Mouse (Mus musculus): ENCODE data around the gene Hacd1.
"Not testable (repeated sequence)": the region's sequence is repeated elsewhere in the genome, so short reads cannot be mapped to it uniquely, and the experiment has no call there.

The Hacd1 gene

DNA sequence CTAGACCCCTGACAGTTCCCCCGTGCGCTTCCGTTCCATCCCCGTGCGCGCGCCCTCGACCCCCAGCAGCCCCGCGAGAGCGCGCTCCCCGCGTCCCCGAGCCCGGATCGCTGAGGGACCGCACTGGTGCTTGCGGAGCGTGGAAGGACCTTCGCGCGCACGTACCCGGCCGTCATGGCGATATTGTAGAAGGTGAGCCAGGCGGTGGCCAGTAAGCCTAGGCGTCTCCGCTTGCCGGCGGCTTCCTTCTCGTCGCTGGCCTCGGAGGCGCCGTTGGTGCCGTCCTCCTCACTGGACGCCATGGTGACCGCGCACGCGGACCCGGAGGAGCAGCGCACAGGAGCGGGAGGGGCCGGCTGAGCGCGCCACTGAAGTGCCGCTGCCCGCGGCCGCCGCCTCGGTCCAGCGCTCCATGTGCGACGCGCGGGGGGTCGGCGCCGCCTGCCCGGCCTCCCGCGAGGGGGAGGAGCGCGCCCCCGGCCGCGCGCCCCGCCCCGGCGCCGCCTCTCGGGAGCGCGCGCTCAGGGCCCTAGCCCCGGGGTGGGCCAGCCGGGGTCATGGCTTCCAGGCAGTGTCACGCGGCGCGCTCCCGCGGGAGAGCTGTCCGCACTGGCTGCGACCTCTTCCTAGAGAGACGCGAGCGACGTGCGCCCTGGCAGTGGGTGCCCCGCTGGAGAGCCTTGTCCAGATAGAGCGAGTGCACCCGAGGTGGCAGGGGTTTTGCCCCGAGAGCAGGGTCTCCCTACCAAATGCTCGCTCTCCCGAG lies at the start of gene Hacd1:
Gene Hacd1 (minus strand): TSS at position 570 of the 766 bp plus-strand sequence.
- DNase-seq (ENCODE audit: low read depth, low spot score): no peak

DNA sequence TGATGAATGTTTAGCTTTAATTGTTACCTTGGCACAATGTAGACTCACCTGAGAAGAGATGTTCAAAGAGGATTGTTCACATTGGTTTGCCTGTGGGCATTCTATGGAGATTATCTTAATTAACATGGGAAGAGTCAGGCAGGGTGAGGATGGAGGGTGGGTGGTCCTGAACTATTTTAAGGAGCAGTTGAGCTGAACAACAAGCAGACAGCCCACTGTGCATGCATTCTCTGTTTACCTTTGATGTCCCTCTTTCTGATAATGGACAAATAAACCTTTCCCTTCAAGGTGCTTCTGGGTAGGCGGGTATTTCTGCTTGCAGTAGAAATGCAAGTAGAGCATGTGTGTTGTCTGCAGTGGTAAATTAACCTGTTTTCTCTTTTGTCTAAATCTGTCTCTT lies 48.0 kb upstream of the Hacd1 start:
- DNase-seq (ENCODE audit: low read depth, low spot score): no peak

DNA sequence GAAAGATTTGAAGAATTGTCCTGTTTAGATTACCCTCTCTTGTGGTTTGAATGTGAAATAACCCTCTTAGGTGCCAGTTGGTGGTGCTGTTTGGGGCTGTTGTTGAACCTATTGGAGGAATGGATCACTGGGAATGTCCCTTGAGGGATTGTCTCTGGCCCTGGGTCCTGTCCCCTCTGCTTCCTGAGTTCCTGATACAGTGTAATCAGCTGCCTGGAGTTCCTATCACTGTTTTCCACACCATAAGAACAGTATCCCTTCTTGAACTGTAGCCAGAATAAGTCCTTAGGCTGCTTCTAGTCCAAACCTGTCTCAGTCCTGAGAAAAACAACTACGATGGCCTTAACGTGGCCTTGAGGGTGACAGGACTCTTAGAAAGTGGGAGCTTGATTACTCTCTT lies 46.7 kb upstream of the Hacd1 start:
- no peak for DNase-seq (ENCODE audit: low read depth, low spot score)

DNA sequence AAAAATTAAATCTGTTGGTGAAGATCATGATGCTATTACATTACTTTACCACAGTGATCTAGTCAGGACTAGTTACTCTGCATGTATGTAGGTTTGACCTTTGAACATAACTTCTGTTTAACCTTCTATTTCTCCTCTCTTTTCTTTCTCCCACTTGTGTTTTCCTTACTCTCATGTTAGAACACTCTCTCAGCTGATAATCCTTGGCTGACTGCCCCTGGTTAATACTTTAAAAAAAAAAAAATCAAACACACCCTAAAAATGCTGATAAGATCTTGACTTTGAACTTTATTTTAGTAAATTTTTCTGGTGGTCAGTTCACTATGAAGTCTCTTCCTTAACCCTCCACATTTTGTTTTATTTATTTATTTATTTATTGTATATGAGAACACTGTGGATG lies 44.6 kb upstream of the Hacd1 start:
- no peak for DNase-seq (ENCODE audit: low read depth, low spot score)

DNA sequence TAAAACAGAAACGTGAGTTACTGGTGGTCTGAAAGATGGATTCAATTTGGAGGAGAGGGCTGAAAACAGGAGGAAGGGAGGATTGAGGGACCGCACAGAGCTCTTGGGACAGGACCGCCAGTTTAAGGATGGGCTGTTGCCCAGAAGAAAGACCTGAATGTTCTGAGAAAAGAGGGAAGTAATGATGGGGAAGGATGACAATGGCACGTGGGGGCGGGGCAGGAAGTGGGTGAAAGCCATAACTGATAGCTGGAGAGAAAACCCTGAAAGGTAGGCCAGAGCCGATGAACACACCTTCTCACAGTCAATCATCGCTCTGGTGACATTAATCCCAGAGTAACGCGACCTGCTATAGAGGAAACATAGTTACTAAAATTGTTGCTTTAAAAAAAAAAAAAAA lies 22.6 kb upstream of the Hacd1 start:
- not testable (repeated sequence) for DNase-seq (ENCODE audit: low read depth, low spot score)

DNA sequence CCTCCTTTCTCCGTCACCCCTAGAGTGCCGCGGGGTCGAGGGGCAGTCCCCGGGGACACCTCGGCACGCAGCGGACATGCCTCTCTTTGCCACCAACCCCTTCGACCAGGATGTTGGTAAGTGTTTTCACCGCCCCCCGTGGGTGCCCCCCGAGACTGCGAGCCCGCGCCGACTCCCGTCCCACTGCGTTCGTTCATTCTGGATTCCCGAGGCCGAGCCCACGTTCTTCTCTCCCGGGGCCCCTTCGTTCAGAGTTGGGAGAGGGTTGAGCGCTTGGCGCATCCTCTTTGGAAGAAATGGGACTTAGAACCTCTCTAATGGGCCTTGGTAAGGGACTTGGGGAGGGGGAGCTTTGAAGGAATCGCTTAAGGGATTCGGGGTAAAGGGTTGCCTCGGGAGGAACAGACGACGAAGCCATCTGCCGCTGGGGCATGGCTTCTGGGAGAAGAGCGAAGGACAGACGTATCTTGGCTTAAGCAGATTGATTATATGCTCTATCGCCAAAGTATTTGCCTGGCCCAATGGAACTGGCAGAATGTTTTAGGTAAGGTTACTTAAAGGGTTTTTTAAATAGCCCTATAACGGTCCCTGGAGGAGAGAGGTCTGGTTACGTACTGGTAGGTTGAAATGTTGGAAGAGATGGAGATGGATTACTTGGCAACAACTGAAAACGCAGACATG lies 18.4 kb upstream of the Hacd1 start:
- DNase-seq (ENCODE audit: low read depth, low spot score): peak; percentile 36

DNA sequence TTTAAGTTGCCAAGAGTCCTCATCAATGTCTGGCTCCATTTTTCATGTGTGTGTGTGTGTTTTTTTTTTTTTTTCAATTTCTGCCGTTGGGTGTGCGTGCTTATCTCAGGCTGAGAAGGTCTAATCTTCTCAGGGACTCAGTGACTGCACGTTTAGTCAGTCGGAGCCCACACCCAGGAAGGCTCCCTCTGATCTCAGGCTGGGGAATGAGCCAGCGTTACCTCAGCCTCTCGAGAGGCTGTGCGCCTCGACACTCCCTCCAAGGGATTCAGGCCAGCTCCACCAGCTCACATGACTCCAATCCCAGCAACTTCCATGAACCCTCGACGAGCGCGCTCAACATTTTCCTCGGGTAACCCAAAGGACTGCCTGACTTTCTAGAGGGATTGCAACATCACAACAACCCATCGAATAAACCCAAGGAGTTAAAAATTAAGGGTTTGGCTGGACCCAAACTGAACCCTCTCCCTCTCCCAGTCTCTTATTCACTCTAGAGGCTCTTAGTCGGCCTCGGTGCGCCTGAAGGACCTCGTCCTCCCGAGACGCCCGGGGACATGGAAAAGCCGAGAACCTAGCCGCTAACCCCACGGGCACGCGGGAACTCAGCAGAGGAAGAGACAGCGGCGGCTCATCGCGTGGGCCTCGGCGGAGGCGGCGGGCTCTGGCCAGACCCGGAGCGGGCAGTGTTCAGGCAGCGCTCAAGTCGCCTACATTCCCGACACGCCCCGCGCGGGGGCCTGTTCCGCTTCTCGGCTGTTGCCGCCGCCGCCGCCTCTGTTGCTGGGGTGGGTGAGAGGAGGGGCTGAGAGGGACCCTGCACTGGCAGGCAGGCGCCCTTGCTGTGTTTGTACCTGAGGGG lies 17.7 kb upstream of the Hacd1 start, which contains the start of gene Stam:
Gene Stam (plus strand): TSS at position 737 of the 859 bp plus-strand sequence.
- peak; percentile 82 for DNase-seq (ENCODE audit: low read depth, low spot score)

DNA sequence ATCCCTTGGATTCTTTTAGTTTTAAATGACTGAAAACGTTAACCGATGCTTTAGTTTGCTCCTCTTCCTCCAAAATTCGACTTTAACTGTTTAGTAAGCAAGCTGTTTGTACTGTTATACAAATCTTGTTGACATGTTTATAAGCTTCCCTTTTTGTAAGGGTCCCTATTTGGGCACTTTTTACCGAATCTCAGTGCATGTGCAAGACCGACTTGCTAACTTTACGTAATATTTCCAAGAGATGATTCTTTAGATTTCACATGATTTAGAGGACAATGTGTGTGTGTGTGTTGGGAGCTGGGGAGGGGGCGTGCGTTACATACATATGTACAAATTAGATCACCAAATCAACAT lies 17.1 kb upstream of the Hacd1 start:
- no peak for DNase-seq (ENCODE audit: low read depth, low spot score)

DNA sequence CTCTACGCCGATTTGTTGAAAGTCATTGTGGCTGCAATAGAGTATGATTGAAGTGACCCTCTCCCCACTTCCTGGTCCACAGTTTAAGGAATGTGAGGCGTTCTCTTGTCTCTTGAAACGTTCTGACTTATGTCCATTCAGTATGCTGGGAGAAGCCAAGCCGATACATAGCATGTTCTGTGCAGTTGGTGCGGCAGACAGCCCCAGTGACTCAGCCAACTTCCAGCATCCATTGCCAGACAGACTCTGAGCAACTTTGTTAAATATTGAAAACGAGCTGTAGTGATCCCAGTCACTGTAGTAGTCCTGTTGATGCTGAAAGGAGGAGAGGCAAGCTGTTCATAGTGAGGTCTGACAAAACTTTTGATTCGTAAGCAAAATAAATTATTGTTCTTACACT lies 14.5 kb upstream of the Hacd1 start:
- no peak for DNase-seq (ENCODE audit: low read depth, low spot score)

DNA sequence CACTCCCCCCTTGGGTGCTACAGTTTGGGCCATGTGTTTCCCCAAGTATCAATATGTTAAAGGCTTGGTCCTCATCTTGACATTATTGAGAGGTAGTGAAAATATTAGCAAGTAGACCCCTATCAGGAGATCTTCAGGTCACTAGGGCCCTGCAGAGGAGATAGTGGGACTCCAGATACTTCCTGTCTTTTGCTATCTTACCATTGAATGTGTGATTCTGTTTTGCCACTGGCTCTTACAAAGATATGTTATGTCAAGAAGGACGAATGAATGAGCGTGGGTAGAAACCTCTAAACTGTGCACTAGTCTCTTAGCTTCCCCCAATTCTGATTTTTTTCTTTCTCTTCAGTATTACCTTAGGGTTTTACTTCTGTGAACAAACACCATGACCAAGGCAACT lies 13.1 kb upstream of the Hacd1 start:
- no peak for DNase-seq (ENCODE audit: low read depth, low spot score)

DNA sequence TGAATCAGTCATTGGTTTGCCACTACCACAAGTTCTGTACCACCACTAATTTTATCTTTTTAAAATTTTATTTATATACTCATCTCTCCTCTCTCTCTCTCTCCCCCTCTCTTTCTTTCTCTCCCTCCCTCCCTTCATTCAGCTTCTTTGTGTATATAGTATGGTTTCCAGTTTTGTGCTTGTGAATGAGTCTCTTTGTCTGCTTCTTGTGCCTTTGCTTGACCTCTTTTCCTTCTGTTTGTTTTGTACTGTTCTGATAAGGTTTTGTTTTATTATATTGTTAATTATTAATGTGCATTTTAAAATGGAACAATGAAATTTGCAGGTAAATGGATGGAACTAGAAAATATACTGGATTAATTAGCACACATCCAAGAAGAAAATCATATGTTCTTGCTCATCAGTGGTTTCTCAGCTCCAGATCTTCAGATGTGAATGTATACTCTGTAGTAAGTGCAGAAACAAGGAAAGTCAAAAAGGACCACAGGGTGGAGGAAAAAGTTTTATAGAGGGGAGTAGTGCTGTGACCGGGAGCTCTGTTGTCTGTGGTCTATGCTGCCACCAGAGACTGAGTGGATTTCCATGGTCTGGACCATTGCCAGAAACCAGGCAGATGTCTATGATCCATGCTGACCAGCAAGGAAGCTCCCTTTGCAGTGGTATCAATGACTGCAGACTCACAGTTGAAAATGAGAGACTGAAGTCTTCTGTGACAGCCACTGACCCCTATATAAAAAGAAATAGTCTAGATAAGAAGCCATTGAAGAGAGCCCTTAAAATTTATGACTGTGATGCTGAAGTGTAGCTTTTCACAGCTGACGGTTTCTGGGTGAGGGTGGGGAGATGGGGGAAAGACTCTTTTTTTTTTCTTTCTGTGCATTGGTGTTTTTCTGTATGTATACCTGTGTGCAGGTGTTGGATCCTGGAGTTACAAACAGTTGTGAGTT lies 10.0 kb upstream of the Hacd1 start:
- no peak for DNase-seq (ENCODE audit: low read depth, low spot score)

DNA sequence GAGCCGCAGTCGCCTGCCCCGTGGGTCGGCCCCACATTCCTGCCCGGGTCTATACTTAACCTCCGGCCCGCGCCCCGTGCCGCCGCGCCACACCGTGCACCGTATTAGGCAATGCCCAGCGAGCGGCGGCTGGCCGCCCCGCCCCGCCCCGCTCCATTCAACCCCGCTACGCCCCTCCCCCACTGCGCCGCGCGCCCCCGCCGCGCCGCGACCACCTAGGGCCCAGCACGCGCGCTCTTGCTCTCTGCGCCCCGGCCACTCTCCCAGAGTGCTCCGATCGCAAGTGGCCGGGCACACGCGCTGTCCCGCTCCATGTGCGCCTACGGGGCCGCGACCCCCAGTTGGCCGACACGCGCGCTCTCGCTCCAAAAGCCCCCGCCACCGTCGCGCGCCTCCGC lies 768 bp downstream of the Hacd1 start:
- no peak for DNase-seq (ENCODE audit: low read depth, low spot score)

DNA sequence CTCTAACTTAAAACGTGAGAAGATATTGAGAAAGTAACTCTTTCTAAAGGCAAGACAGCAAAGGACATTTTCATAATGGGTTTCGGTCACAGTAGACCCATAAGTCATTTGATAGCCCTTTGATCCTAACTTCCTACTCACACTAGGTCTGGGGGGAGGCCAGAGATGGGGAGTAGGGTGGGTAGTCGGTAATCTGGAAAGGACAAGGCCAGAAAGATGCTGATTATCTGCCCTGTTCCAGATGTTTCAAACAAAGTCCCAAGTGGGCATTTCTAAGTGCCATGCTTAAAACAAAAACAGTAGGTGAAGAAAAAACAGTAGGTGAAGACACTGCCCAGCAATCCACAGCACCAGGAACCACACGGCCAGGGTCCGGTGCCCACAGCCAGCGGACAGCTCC lies 1.2 kb downstream of the Hacd1 start:
- DNase-seq (ENCODE audit: low read depth, low spot score): no peak

DNA sequence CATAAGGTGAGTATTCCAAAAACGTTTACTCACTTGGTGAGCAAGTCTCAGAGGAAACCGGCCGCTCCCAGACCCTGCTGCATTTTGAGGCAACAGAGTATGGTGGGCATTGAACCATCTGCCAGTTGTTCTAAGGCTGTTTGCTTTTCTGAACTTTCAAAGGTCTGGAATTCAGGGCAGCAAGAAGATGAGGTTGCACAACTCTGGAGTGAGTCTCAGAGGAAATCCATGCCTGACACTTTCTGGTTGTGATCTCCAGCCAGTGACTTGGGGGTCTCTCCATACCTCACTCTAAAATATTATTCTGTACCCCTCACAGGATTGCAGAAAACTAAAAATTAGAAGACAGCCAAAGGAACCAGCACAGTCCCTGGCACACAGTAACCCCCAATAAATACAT lies 1.8 kb downstream of the Hacd1 start:
- no peak for DNase-seq (ENCODE audit: low read depth, low spot score)

DNA sequence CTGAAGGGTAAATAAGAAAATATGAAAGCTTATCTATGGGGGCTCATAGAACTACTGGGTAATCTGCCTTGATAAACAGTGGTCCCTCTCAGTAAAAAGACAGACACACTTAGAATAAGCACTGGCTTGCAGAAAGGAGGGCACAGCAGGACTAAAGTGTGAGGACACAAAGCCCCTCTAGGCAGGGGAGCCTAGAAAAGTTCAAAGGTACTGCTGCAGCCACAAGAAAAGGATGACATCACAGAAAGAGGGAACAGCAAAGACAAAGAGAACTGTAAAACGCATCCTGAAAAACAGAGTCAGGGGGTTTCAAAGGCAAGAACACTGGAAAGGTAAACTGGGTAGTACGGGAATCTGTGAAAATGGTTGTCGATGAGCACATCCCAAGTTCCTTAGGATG lies 2.3 kb downstream of the Hacd1 start:
- no peak for DNase-seq (ENCODE audit: low read depth, low spot score)

DNA sequence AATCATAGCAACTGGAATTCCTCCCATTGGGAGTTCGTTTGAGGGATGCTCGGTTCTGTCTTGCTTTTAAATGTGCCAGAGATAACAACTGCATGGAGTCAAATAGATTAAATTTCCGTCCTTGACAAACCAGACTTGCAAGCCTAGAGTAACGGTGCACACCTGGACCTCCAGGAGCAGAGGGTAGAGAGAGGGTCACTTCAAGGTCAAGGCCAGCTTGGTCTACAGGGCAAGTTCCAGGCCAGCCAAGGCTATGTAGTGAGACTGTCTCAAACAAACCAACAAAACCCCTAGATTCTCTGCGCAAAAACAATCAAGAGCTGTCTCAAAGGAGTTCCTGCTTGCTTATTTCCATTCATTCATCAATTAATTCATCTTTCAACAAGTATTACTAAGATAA lies 7.1 kb downstream of the Hacd1 start:
- DNase-seq (ENCODE audit: low read depth, low spot score): no peak

DNA sequence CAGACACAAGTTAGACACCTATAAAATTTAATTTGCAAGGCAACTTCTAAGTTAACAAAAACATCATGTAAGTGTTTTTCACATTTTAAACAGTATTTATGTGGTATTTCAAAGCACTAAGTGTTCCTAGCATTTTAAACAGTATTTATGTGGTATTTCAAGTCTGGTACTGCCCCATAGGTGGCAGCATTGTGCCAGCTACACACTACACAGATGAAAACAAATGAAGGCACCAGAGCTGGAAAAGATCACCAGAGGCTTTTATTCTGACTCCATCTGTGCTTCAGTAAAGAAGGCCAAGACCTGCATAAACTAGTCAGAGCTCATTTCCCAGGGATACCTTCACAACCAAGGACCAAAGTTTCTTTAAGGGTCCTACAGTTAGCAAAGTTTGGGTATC lies 7.6 kb downstream of the Hacd1 start:
- peak; percentile 46 for DNase-seq (ENCODE audit: low read depth, low spot score)

DNA sequence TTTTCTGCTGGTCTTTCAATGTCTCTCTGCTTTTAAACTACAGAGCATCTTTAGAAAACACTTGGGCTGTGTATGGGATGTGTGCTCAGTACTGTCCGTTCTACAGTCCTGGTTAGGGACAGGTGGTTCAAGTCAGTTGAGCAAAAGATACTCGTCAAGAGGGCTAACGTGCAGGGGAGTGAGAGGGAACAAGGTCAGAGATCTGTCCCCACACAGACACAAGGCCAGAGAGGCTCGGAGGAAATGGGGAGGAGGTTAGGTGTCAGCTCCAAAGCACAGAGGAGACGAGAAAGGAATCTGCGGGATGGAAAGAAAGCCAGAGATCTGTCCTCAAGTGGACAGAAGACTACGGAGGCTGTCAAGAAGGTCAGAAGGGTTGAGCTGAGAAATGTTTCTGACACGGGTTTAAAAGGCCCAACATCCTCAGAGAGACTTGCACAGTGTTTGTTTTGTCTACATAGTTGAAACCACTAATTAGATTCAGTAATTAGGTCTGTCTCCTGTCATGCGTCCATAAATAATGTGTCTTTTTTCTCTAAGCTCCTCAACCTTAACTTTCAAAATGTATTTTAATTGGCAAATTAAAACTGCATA lies 12.3 kb downstream of the Hacd1 start:
- no peak for DNase-seq (ENCODE audit: low read depth, low spot score)

DNA sequence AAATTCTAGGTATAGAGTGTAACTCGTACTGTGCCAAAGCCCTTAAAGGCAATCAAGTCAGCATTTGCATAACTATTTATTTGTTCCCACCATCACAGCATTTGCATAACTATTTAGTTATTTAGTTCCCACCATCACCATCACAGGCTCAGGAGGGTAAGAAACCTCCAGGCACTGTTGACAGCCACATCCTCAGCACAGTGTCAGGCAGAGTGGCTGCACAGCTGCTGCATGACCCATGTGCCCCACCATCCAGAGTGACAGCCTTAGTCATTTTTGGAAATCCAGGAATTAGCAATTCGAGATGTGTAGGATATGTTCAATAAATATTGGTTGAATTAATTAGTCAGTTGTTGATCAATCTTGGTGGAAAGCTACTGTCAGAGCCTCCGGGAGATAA lies 12.9 kb downstream of the Hacd1 start:
- DNase-seq (ENCODE audit: low read depth, low spot score): no peak

DNA sequence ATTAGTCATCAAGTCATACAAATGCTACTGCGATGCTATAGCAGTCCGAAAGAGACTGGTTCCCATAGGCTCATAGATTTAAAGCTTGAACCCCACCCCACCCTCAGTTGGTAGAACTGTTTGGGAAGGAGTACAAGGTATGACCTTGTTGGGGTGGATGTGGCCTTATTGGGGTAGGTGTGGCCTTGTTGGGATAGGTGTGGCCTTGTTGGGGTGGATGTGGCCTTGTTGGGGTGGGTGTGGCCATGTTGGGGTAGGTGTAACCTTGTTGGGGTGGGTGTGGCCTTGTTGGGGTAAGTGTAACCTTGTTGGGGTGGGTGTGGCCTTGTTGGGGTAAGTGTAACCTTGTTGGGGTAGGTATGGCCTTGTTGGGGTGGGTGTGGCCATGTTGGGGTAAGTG lies 14.7 kb downstream of the Hacd1 start:
- DNase-seq (ENCODE audit: low read depth, low spot score): no peak

DNA sequence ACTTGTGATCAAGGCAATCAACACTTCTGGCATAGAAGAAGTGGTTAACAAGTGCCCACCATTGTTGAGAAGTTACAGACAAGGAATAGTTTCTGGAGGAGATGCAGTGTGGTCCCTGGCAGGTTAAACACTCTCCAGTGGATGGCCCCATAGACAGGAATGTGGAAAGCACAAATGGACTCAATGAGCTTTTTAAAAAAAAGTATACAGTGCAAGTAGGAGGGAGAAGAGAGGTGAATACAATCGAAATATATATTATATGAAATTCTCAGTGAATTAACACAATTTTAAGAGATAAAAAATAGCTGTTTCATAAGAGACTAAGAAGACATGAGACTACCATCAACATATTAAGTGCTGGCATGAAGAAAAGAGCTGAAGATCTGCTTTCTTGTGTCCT lies 36.7 kb downstream of the Hacd1 start:
- no peak for DNase-seq (ENCODE audit: low read depth, low spot score)

Measured in c-Kit-negative CD71-positive TER-119-positive erythroid progenitor cells, embryonic 14.5 days (primary cell).